Mouse (Mus musculus) spleen, adult 2 months (tissue): Measurements from ENCODE around the gene Lama5. TPM values are rescaled to one million over a fixed set of nuclear protein-coding genes. Genes with fewer than 3 reads are reported as not detected.

ENCODE experiments used
- DNase-seq, 2 experiments: peaks; one replicate each; pipeline versions ENCODE4 v3.0.0 to v3.0.0-alpha.2; 2012 to 2021; ENCODE audit warnings: low spot score in 2 of 2, low read depth in 1 of 2
- H3K27ac ChIP-seq: fragments of 200-500 bp; 2 replicates; pipeline ENCODE4 v1.5.1; 2012; ENCODE audit warnings: low read length, inconsistent platforms; ENCODE audit not compliant: insufficient read depth
- H3K27me3 ChIP-seq: fragments of 200-500 bp; 2 replicates; pipeline ENCODE4 v1.6.1; 2012; ENCODE audit warnings: mild to moderate bottlenecking, moderate library complexity, low read length, inconsistent platforms; ENCODE audit not compliant: control insufficient read depth, insufficient read depth
- H3K36me3 ChIP-seq: fragments of 200-500 bp; 2 replicates; pipeline ENCODE4 v1.6.1; 2012; ENCODE audit warnings: mild to moderate bottlenecking, low read length, inconsistent platforms; ENCODE audit not compliant: control insufficient read depth, insufficient read depth
- H3K4me1 ChIP-seq: fragments of 200-500 bp; 2 replicates; pipeline ENCODE4 v1.6.1; 2011; ENCODE audit warnings: inconsistent platforms; ENCODE audit not compliant: control insufficient read depth, insufficient read depth, insufficient read length
- H3K4me3 ChIP-seq: fragments of 200-500 bp; 2 replicates; pipeline ENCODE4 v1.5.1; 2011; ENCODE audit warnings: mild to moderate bottlenecking, inconsistent platforms; ENCODE audit not compliant: insufficient read depth, insufficient read length; ENCODE audit errors: extremely low read depth
- CTCF ChIP-seq: fragments of 200-500 bp; IDR thresholded peaks from 2 replicates; pipeline ENCODE4 v1.5.1; 2011; ENCODE audit warnings: mild to moderate bottlenecking, inconsistent platforms; ENCODE audit not compliant: insufficient read depth, insufficient read length, insufficient replicate concordance; ENCODE audit errors: extremely low read depth
- POLR2A ChIP-seq: fragments of 200-500 bp; IDR thresholded peaks from 2 replicates; pipeline ENCODE4 v1.6.1; 2011; ENCODE audit warnings: low read depth, low read length, inconsistent platforms
- WGBS: fragments of 180-500 bp; shearing (Covaris S2); methylation state at CpG from one replicate; pipeline ENCODE4 v1.1.7; 2018; 5-methylcytosine and 5-hydroxymethylcytosine counted together
- polyA plus RNA-seq: library from polyadenylated mRNA; depleted of rRNA; stranded (reverse); fragments of >200 nt; gene quantifications from 2 replicates; pipeline ENCODE4 v1.2.3, GENCODE M21; 2012

Gene Lama5
- polyA plus RNA-seq, 1 experiment: 8.4 TPM

DNA sequence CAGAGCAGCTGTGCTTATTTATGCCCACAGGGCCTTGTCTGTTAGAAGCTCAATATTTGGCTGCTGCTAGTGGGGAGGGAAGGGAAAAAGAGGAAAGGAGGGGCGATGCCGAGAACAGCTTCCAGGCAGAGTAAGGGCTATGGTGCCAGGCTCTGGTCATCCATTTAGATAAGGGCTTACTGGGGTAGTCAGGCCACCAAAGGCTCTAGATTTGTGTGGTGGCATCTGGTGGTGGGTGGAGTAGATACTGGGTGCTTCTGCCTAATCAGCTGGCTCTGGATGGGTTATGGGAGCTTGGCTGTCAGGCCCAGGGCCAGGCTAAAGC, 19.7 kb downstream of the Lama5 start:
- H3K27ac ChIP-seq: no peak overlapping the region
- H3K4me1 ChIP-seq: no peaks in the 10 kb centered on the region; the same call in 1 of the 2 replicates
- no peak for DNase-seq
- TF ChIP-seq CTCF: no peak
- TF ChIP-seq POLR2A: no peak
- no peak overlapping the region for H3K4me3 ChIP-seq
- no peaks in the 10 kb centered on the region for H3K36me3 ChIP-seq
- WGBS: 97% methylated on average over 2 of the region's 2 CpGs
- H3K27me3 ChIP-seq: no peaks in the 10 kb centered on the region

DNA sequence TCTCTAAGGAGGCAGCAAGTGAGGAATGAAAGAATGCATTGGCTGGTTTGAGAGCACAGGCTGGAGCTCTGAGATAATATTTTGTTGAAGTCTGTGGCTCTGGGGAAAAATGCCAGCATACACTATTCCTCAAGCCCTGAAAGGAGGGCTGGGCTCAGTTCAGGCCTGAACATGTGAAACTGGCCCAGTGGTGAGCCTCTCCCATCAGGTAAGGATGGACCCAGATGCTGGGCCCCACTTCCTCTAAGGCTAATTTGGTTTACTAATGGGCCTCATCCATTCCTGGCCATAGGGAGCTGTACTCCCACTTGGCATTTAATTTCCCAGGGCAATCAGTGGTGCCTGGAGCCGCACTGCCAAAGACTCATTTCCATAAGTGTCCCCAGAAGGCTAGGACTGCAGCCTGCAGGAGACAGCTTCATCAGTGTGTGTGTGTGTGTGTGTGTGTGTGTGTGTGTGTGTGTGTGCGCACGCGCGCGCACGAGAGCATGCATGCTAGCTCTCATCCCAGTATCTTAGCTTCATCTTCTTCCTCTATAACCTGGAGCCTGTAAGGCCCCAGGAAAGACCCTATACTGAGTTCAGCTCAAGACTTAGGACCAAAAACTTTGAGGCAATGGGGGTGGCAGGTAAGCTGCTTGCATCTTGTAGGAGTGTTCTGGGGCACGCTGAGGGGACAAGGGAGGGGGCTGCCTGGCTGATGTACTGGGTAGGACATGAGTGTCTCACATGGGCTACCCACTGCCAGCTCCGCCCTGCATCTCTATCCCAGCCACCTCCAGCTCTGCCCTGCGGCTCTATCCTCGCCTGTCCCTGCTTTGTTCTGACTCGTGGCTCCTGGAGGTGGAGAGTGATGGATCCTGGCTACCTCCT, 20.3 kb downstream of the Lama5 start:
- WGBS: 94% methylated on average over 12 of the region's 12 CpGs
- no peak for DNase-seq
- no peaks in the 10 kb centered on the region for H3K36me3 ChIP-seq
- H3K27me3 ChIP-seq: no peaks in the 10 kb centered on the region
- no peak for TF ChIP-seq CTCF
- no peak for TF ChIP-seq POLR2A
- H3K27ac ChIP-seq: no peak overlapping the region
- H3K4me1 ChIP-seq: no peaks in the 10 kb centered on the region; the same call in 1 of the 2 replicates
- H3K4me3 ChIP-seq: no peak overlapping the region

DNA sequence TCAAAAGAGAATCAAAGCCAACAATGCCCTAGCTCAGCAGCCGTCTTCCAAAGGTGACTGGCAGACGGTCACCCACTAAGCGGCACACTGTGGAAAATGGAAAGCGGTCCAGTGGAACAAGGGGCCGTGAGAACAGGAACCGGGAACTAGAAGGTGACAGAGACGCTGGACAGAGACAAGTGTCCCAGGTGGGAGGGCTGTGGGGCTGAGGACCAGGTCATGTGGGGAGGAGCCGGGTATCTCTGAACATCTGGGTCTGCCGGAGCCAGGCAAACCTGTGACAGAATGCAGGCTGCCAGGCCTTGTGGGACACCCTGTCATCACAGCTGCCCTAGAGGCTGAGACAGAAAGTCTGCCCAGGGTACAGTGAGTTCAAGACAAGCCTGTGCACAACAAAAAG, 21.2 kb downstream of the Lama5 start:
- 89% methylated on average over 9 of the region's 9 CpGs for WGBS
- H3K27ac ChIP-seq: no peak overlapping the region
- no peaks in the 10 kb centered on the region for H3K36me3 ChIP-seq
- TF ChIP-seq POLR2A (no peak), CTCF (no peak)
- no peaks in the 10 kb centered on the region for H3K27me3 ChIP-seq
- no peaks in the 10 kb centered on the region; the same call in 1 of the 2 replicates for H3K4me1 ChIP-seq
- H3K4me3 ChIP-seq: no peak overlapping the region
- no peak for DNase-seq

DNA sequence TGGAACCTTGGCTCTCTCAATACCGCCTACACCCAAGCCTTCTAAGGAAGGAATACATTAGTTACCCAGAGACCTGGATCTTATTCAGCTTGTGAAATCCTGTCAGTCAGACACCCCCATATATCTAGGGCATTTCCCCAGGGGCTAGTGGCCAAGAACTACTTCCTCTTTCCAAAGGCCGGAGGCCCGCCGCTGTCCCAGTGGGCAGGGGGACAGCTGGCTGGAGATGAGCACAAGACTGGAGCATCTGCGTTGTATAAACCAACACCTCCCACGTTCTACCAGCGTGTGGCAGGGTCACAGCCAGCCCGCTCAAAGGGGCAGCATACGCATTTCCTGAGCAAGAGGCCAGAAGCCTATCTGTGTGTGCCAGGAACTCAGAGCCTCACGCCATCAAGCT, 22.9 kb downstream of the Lama5 start:
- TF ChIP-seq POLR2A (no peak), CTCF (no peak)
- no peaks in the 10 kb centered on the region for H3K36me3 ChIP-seq
- peak overlapping the region; percentile 1; the same call in 1 of the 2 replicates for H3K27ac ChIP-seq
- DNase-seq: no peak
- WGBS: 14% methylated on average over 10 of the region's 10 CpGs
- H3K27me3 ChIP-seq: no peaks in the 10 kb centered on the region
- H3K4me1 ChIP-seq: no peaks in the 10 kb centered on the region; the same call in 1 of the 2 replicates
- H3K4me3 ChIP-seq: no peak overlapping the region

DNA sequence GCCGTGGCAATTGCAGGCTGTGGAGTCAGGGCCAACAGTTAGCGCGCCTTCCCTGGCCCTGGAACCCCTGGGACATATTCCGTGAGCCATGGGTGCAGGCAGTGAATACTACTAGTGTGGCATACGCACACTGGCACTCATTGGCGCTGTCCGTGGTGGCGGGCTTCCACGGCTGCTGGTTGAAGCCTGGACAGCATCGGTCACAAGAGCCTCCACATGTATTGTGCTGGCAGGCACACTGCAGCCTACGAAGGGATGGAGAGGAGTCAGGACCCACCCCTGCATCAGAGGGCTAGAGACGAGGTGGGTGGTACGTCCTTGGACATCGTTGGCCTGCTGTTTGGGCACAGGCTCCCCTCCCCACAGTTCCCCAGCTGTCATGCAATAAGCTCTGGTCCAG, 23.4 kb downstream of the Lama5 start:
- no peak overlapping the region for H3K27ac ChIP-seq

DNA sequence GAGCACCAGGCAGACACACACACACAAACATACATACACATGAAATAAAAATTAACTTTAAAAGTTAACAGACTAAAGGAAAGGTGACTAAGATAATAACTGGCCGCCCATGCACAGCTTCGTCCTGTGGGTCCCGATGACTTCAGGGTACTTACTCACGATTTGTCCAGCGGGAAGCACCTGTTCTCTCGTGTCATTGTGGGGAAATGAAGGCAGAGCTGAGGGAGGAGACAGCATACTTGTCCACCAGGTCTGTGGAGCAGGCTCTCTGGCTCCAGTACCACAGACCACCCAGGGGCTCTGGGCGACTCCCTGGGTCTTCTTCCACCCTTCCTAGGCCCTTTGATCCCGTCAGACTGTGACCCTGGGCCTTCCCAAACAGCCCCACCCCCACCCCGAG, 24.4 kb downstream of the Lama5 start:
- TF ChIP-seq POLR2A (no peak), CTCF (no peak)
- no peak overlapping the region for H3K4me3 ChIP-seq
- H3K27ac ChIP-seq: no peak overlapping the region
- no peaks in the 10 kb centered on the region for H3K27me3 ChIP-seq
- H3K4me1 ChIP-seq: no peaks in the 10 kb centered on the region; the same call in 1 of the 2 replicates
- no peaks in the 10 kb centered on the region for H3K36me3 ChIP-seq
- WGBS: 87% methylated on average over 9 of the region's 9 CpGs
- DNase-seq: no peak

More for the DNA sequence above, 23.4 kb downstream of the Lama5 start:
- no peak for DNase-seq
- Histone ChIP-seq H3K4me1 (no peaks in the 10 kb centered on the region; the same call in 1 of the 2 replicates), H3K4me3 (no peak overlapping the region), H3K36me3 (no peaks in the 10 kb centered on the region), H3K27me3 (no peaks in the 10 kb centered on the region)
- TF ChIP-seq CTCF (no peak), POLR2A (no peak)
- 93% methylated on average over 14 of the region's 14 CpGs for WGBS

DNA sequence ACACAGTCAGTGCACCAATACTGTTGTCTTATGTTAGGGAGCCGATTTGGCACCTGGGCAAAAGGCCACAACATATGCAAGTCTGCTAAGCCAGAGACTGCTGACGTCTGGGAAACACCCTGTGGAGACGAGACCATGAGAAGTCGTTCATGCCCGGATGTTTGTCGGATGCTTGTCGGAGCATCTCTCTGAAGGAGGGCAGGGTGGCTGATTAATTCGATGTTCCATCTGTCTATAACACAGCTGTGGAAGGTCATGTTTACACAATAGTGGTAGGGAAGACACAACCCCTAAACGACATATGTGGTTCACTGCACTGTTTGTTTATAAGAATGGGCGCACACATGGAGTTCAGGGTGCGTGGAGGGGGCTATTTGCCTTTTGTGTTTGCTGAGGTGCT, 25.0 kb downstream of the Lama5 start:
- TF ChIP-seq POLR2A: no peak
- no peak for TF ChIP-seq CTCF
- DNase-seq: no peak
- no peaks in the 10 kb centered on the region for H3K27me3 ChIP-seq
- no peaks in the 10 kb centered on the region for H3K36me3 ChIP-seq
- 87% methylated on average over 11 of the region's 11 CpGs for WGBS
- H3K27ac ChIP-seq: no peak overlapping the region
- H3K4me1 ChIP-seq: no peaks in the 10 kb centered on the region; the same call in 1 of the 2 replicates
- no peak overlapping the region for H3K4me3 ChIP-seq
